In genomic region chr1:154729269-154729980, GRCm38 (mm10) we compare ENCODE assay signal across 8 mouse cellular contexts.
DNase-seq lines count a peak whose midpoint lies in the region; ATAC-seq lines count a peak whose summit lies in the region.

No protein-coding gene starts in this region.

- no peak overlapping the region for H3K9ac ChIP-seq in kidney, embryonic 15.5 days

- ATAC-seq in kidney, embryonic 15.5 days (replicated peaks; ENCODE audit: low FRiP score), result no peak
- peak; percentile 73 for ATAC-seq in granulocyte monocyte progenitor cell, adult 5-6 weeks (replicated peaks; ENCODE audit: poor library complexity, severe bottlenecking)
- ATAC-seq in megakaryocyte-erythroid progenitor cell, adult 5-6 weeks (replicated peaks; ENCODE audit: low FRiP score, low TSS enrichment, poor library complexity, severe bottlenecking), result peak; percentile 55; the same call in 1 of the 2 replicates

- H3K4me3 ChIP-seq in kidney, embryonic 15.5 days (replicated peaks), result no peak overlapping the region

- peaks cover 61% of the 10 kb centered on the region for H3K27me3 ChIP-seq in kidney, embryonic 15.5 days

- no peak overlapping the region for H3K4me2 ChIP-seq in kidney, embryonic 15.5 days

- DNase-seq in kidney, adult 18-20 months, result peak; percentile 72
- DNase-seq in adrenal gland, postnatal 14 days, result peak; percentile 85
- peak; percentile 84 for DNase-seq in embryo, embryonic 11 days
- peak; percentile 88 to 92 for DNase-seq in layer of hippocampus, postnatal 14 days (ENCODE audit: low spot score in 2 of 2)
- DNase-seq in testis, postnatal 10 days (ENCODE audit: low spot score), result peak; percentile 88

- 58% methylated on average over 6 of the region's 6 CpGs for WGBS in kidney, embryonic 15.5 days

- no peak overlapping the region for H3K27ac ChIP-seq in kidney, embryonic 15.5 days

- peaks cover 17% of the 10 kb centered on the region for H3K4me1 ChIP-seq in kidney, embryonic 15.5 days

- H3K36me3 ChIP-seq in kidney, embryonic 15.5 days, result no peaks in the 10 kb centered on the region

- H3K9me3 ChIP-seq in kidney, embryonic 15.5 days (replicated peaks), result no peaks in the 10 kb centered on the region
